Mouse (Mus musculus): ENCODE measurements around the gene Mpg. TPM values are rescaled to one million over a fixed set of nuclear protein-coding genes. Genes with fewer than 3 reads are reported as not detected.

Mpg gene
- total RNA-seq, 1 experiment from 2014 or later = 15.3 TPM

DNA sequence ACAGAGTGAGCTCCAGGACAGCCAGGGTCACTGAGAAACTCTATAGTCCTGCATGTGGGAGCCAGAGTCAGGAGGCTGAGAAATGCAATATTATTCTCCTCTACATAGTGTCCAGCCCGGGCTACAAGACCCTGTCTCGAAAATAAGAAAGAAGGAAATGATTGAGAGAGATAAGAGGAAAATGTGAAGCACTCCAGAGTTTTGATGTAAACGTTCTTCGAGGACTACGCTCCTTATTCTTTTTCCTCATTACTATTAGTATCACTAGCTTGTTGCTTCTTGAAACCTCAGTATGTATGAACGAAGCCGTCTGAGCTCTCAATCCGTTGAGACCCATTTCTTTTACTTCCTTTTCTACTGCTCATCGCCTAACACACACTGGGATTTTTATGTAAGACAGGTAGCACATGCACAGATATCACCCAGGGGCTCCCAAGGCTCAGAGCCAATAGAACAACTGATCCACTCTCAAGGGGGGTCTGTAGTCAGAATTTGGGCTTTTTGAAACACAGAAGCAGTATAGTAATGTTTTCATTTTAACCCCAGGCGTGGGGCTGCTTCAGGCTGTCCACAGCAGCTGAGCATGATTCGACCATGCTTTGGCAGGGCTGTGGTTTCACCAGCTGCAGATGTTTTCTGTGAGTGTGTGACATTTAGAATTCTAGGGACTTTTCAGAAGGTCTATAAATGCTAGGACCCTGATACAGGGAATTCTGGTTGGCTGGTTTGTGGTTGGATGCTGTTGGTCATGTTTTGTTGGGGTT lies 24.2 kb upstream of the Mpg start:
- no peak for DNase-seq

DNA sequence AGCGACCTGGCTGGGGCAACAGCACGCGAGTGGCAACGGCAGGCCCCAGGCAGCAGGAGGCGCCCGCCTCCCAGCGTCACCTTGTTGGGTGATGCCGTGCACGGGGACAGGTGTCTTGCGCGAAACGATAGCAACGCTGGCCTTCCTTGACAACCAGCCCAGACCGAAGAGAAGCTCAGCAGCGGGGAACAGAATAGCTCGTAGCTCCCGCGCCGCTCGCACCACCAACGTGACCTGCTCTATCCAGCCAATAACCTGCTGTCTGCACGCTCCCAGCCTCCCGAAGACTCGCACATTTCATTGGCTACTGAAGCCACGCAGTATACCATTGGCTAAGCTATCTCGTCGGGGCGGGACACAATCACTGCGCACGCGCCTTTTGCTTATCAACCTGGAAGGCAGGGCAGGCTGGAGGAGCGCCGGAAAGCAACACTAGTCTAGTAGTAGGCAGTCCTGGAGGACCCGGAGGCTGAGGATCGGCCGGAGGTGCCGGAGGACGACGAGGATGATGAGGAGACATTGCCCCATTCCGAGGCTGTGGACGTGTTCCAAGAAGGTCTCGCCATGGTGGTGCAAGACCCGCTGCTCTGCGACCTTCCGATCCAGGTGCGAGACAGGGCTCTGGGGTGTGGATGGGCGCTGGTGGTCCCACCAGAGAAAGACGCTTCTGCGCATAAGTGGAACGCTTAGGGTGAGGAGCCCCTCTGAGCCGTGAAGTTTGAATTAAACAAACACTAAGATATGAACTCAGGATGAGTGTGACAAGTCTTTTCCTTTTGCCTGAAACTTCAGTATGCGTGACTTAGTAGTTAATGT lies 21.0 kb upstream of the Mpg start, which contains the start of gene Snrnp25:
Snrnp25 (plus strand) TSS at position 358 of the 816 bp plus-strand sequence.
- peak; percentile 98 for DNase-seq

GRCm38 (mm10) chr11:32210623-32211022 lies 15.7 kb upstream of the Mpg start:
- DNase-seq = no peak

DNA sequence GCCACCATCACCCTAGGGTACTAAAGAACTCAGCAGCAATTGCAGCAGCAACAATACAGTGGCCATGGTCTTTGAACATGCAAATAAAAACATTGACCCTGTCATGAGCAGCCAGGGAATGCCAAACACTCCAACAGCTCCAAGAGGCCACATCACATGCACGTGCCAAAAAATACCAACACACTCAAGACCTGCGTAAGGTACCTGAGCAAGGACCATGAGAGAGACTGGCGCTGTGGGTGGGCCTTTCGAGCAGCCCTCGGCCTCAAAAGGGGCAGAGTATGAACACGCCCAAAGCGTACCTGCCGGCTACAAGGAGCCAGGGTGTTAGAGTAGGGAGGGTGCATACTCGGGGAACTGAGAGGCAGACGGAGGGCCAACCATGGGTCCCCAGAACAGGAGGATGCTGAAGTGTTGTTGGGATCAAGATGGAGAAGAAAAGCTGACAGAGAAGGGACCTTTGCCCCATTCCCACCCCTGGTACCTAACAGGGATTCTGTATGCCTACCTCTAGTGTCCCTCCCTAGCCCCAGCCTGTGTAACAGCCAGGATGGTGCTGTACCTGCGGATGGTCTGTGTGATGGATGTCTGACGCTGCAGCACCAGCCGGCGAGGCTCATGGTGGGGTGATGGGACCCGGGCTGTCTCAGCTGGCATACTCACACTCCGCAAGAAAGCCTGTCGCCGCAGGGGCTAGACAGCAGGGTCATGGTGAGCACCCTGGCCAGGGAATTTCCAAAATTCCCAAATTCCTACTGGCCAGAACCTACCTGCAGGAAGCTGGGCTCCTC lies 10.7 kb upstream of the Mpg start:
- DNase-seq = no peak

DNA sequence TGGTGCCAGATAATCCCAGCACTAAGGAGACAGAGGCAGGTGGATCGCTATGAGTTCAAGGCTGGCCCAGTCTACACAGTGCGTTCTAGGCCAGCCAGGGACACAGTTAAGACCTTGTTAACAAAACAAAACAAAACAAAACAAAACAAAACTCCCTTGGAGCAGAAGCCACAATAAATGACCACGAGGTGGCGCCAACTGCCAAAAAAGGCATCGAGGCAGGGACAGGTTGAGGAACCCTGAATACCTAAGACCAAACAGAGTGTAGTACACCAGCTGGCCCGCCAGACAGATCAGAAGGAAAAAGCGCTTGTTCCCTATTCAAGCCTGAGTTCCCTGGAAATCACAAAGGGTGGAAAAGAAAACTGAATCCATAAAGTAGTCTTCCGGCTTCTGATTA lies 9.5 kb upstream of the Mpg start:
- DNase-seq = peak; percentile 86

DNA sequence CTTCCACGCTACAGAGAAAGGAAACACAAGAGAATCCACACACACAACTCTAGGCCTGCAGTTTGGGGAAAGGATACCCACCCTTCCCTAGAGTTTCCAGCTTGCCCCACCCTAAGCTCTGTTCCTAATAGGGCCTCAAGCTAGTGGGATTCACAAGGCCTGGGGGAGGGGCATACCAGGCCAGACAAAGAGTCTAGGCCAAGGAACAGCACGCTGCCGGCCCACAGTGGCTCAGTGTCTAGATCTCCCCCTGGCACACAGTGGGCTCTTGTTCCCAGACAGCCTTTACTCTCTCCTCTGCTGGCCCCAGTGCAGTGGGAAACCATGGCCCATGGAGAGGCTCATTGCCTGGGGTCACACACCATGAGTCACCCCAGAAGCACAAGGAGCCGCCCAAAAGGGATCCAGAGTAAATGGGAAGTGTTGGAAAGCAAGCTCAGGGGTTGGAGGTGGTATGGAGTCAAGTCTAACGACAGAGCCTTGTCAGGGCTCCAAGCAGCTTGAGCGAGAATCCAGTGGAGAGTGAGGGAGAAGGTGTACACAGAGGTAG lies 7.7 kb upstream of the Mpg start:
- no peak for DNase-seq

DNA sequence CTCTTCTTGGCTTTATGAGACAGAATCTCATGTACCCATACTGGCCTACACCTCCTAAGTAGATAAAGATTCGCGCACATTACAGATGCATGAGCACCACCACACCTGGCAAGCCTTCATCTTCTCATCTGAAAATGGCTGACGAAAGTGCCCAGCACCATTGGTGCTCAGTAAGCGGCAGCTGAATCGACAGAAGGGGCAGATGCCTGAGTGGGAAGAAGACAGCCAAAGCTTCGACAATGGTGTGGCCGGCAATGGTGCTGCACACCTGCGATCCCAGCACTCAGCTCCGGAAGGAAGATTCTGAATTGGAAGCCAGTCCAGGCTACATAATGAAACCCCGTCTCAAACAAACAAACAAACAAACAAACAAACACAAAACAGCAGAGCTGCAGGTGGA lies 7.0 kb upstream of the Mpg start:
- DNase-seq = no peak

- DNase-seq = no peak
Measured at GRCm38 (mm10) chr11:32220607-32221224, 5.6 kb upstream of the Mpg start.

DNA sequence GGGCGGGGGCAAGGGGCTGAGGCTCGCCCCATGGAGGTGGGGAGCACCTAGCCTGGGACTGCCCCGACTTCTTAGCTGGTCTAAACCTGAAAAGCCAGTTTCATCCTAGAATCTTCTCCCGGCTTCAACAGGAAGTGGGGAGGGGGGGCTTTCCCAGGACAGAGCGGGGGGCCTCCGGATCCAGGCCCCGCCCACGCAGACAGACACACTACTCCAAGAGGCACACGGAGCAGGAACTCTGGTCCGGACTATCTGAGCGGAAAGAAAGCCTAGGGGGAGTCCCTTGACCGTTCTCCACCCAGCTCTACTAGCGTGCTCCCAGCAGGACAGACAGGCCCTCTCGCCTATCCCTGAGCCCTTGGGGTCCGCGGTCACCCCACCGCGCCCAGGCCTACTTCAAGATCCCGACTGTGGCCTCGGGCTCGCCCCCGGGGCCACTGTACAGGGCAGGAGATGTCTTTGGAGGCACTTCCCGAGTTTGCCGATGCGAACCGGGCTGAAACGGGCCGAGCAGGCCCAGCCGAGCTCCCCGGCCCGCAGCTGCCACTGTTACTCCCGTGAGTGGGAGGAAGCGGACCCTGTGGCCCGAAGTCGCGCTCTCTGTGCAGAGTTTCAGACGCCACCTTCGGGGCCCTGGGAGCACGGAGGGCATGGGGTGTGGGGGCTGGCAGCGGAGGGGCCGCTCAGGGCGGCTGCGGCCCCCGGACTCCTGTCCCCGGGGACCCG lies 4.9 kb upstream of the Mpg start:
- peak; percentile 76 for DNase-seq

DNA sequence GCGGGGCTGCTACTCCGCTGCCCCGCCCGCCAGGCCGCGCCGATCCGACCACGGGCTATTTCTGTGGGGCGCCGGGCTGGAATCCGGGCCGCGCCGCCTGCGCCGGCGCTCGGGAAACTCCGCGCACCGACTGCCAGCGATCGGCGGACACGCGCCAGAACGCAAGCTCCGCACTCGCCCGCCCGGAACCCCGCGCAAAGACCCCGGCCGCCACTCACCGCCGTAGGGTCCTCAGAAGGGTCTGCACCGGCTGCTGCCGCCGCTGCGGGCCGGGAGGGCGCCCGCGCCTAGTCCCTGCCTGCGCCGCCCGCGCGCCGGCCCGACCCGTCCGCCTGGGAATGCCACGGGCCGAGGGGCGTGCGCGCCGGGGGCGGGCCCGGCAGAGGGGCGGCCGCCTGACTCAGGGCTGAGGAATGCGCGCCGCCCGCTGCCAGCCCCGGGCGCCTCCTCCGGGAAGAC lies 4.3 kb upstream of the Mpg start, which contains the start of gene Rhbdf1:
Rhbdf1 (minus strand) TSS at position 350 of the 459 bp plus-strand sequence.
- DNase-seq = peak; percentile 87

- no peak for DNase-seq
Measured at GRCm38 (mm10) chr11:32222570-32223194, 3.6 kb upstream of the Mpg start.

- DNase-seq = no peak
Measured at GRCm38 (mm10) chr11:32223297-32223967, 2.9 kb upstream of the Mpg start.

GRCm38 (mm10) chr11:32224468-32225139 lies 1.7 kb upstream of the Mpg start:
- DNase-seq = peak; percentile 90

- peak; percentile 55 for DNase-seq
Measured at GRCm38 (mm10) chr11:32225222-32226104, 842 bp upstream of the Mpg start.

- no peak for DNase-seq
Measured at GRCm38 (mm10) chr11:32227041-32227440, 736 bp downstream of the Mpg start.

DNA sequence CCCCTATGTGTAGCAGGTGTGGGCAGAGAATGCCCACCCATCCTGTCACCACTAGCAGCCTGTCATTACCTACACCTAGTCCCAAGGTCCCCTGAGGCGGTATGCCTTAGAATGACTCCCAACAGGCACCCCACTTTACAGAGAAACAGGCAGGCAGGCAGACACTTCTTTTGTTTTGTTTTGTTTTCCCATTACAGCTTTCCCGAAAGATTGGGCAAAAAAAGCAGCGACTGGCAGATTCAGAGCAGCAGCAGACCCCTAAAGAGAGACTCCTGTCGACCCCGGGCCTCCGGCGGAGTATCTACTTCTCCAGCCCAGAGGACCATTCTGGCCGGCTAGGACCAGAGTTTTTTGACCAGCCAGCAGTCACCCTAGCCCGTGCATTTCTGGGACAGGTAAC lies 1.2 kb downstream of the Mpg start:
- DNase-seq = no peak

- no peak for DNase-seq
Measured at GRCm38 (mm10) chr11:32228292-32228845, 2.1 kb downstream of the Mpg start.

DNA sequence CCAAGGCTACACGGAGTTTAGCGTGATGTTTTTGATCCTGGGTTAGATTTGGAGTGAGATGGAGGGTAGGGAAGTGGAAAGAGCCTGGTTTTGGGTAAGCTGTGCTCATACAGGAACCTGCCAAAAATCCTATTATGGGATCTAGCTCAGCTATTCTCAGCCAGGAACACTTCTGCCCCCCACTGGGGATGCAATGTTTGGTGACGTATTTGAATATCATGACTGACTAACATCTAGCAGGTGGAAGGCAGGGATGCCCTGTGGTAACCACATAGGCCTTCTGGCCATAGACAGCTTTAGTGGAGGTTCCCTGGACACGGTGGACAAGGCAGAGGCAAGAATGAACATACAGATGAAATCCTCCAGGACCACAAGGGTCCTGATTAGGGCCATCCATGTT lies 3.9 kb downstream of the Mpg start:
- no peak for DNase-seq

All from adrenal gland, postnatal 14 days (tissue).